Mouse (Mus musculus) myocyte (in vitro differentiated cells): ENCODE results near the gene Ipo5. TPM values are rescaled to one million over a fixed set of nuclear protein-coding genes. Genes with fewer than 3 reads are reported as not detected.

ENCODE experiments used
- H3K27me3 ChIP-seq: one replicate; pipeline ENCODE4 v1.6.1; 2011; ENCODE audit not compliant: control insufficient read depth, insufficient read depth, insufficient read length
- H3K36me3 ChIP-seq: one replicate; pipeline ENCODE4 v1.6.1; 2011; ENCODE audit not compliant: control insufficient read depth, insufficient read depth
- H3K4me2 ChIP-seq: one replicate; pipeline ENCODE4 v1.6.1; 2011; ENCODE audit warnings: low read depth, control low read depth
- H3K4me3 ChIP-seq: one replicate; pipeline ENCODE4 v1.5.1; 2011; ENCODE audit warnings: mild to moderate bottlenecking, control low read depth, moderate library complexity
- H3K79me2 ChIP-seq: one replicate; pipeline ENCODE4 v1.6.1; 2011; ENCODE audit not compliant: control insufficient read depth, insufficient read depth
- H3ac ChIP-seq: one replicate; pipeline ENCODE4 v1.6.1; 2011; ENCODE audit not compliant: control insufficient read depth, insufficient read length
- CEBPB ChIP-seq: IDR thresholded peaks from 2 replicates; pipeline ENCODE4 v1.6.1; 2011; ENCODE audit warnings: mild to moderate bottlenecking, moderate library complexity; ENCODE audit not compliant: poor library complexity, insufficient read depth, severe bottlenecking
- E2F4 ChIP-seq: IDR thresholded peaks from one replicate; pipeline ENCODE4 v1.6.1; 2011; ENCODE audit warnings: mild to moderate bottlenecking, control low read depth, moderate library complexity; ENCODE audit not compliant: insufficient read depth
- MAX ChIP-seq: IDR thresholded peaks from one replicate; pipeline ENCODE4 v1.6.1; 2011; ENCODE audit warnings: low read depth, mild to moderate bottlenecking, control low read depth
- MYOD1 ChIP-seq, 3 experiments: IDR thresholded peaks; one replicate each; pipeline ENCODE4 v1.6.1; 2011; ENCODE audit warnings: control low read depth in 2 of 3, low read depth in 2 of 3, mild to moderate bottlenecking in 2 of 3, moderate library complexity in 1 of 3; ENCODE audit not compliant: insufficient read length in 2 of 3, control insufficient read depth in 1 of 3
- MYOG ChIP-seq, 3 experiments: IDR thresholded peaks; one replicate each; pipeline ENCODE4 v1.6.1; 2011; ENCODE audit warnings: control low read depth in 2 of 3, low read depth in 2 of 3, mild to moderate bottlenecking in 2 of 3; ENCODE audit not compliant: insufficient read length in 2 of 3, control insufficient read depth in 1 of 3, insufficient read depth in 1 of 3
- POLR2A ChIP-seq: IDR thresholded peaks from one replicate; pipeline ENCODE4 v1.6.1; 2011; ENCODE audit warnings: low read depth, mild to moderate bottlenecking, control low read depth, moderate library complexity; ENCODE audit not compliant: insufficient read length
- POLR2AphosphoS2 ChIP-seq: IDR thresholded peaks from one replicate; pipeline ENCODE4 v1.6.1; 2011; ENCODE audit warnings: low read depth, control low read depth; ENCODE audit not compliant: insufficient read length
- REST ChIP-seq: IDR thresholded peaks from one replicate; pipeline ENCODE4 v1.6.1; 2011; ENCODE audit warnings: mild to moderate bottlenecking, control low read depth, moderate library complexity; ENCODE audit not compliant: insufficient read depth, insufficient read length
- SRF ChIP-seq: IDR thresholded peaks from one replicate; pipeline ENCODE4 v1.6.1; 2011; ENCODE audit warnings: low read depth; ENCODE audit not compliant: control insufficient read depth, insufficient read length
- TCF12 ChIP-seq: IDR thresholded peaks from one replicate; pipeline ENCODE4 v1.6.1; 2011; ENCODE audit warnings: mild to moderate bottlenecking, control low read depth; ENCODE audit not compliant: poor library complexity, insufficient read depth, severe bottlenecking
- TCF3 ChIP-seq: IDR thresholded peaks from one replicate; pipeline ENCODE4 v1.6.1; 2011; ENCODE audit warnings: low read depth, control low read depth; ENCODE audit not compliant: insufficient read length
- USF1 ChIP-seq: IDR thresholded peaks from one replicate; pipeline ENCODE4 v1.6.1; 2011; ENCODE audit warnings: low read depth, mild to moderate bottlenecking, control low read depth, moderate library complexity
- polyA plus RNA-seq: library from polyadenylated mRNA; unstranded; fragments of >200 nt; fragmentation: generic; extraction: Trizol; gene quantifications from one replicate; pipeline ENCODE4 v1.2.1, GENCODE M21; 2012; ENCODE audit warnings: missing spikeins

Ipo5 gene
- polyA plus RNA-seq, 1 experiment, result 75.7 TPM

DNA sequence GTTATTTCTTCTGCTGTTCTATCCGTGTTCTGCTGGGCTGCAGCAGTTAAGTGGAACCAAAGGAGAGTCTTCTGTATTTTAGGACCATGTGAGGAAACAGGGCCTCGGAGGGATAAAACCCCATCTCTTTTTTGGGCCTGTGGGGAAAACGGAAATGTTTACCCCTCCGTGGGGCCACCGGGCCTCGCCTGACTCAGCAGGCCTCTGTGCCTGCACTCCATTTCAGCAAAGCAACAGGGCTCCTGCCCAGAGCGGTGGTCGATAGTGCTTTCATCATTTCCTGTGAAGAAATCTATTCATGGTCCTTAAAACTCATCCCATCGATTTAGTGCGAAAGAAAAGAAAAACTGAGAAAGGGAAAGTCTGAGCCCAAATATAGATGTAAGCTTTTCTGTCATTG is 33.9 kb upstream of the Ipo5 start:
- Histone ChIP-seq H3K36me3 (no peaks in the 10 kb centered on the region), H3K27me3 (no peaks in the 10 kb centered on the region), H3K4me2 (no peak overlapping the region), H3ac (no peak overlapping the region), H3K79me2 (no peaks in the 10 kb centered on the region), H3K4me3 (no peak overlapping the region)
- no peak for TF ChIP-seq CEBPB
- no peak for TF ChIP-seq TCF12
- TF ChIP-seq SRF, result no peak
- TF ChIP-seq TCF3, result no peak
- no peak for TF ChIP-seq POLR2AphosphoS2
- no peak for TF ChIP-seq MAX
- TF ChIP-seq MYOD1 (IDR thresholded peaks at IDR 0.05; ENCODE audit: control insufficient read depth in 1 of 3, insufficient read length in 2 of 3, low read depth in 2 of 3), result no peak
- TF ChIP-seq E2F4, result no peak
- TF ChIP-seq POLR2A, result no peak
- no peak for TF ChIP-seq USF1
- TF ChIP-seq REST, result no peak
- no peak for TF ChIP-seq MYOG (IDR thresholded peaks at IDR 0.05; ENCODE audit: control insufficient read depth in 1 of 3, insufficient read depth in 1 of 3, insufficient read length in 2 of 3, low read depth in 2 of 3)

DNA sequence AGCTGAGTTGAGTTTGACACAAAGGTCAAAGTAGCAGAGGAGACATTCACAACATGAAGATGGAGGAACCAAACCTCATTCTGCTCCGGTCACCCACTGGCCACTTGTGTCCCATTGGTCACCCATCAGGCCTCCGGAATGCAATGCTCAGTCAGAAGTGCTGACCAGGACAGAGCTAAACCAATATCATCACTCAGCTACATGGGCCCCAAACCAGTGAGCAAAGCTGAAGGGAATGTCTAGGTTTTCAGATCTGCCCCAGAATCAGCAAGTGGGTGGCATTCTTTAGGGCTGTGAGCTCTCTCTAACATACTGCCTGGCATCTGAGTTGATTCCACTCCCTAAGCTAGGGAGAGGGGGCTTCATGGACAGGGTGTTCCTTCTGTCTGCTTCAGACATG is 32.0 kb upstream of the Ipo5 start:
- H3K4me2 ChIP-seq, result no peak overlapping the region
- H3K36me3 ChIP-seq, result no peaks in the 10 kb centered on the region
- no peak for TF ChIP-seq MYOD1 (IDR thresholded peaks at IDR 0.05; ENCODE audit: control insufficient read depth in 1 of 3, insufficient read length in 2 of 3, low read depth in 2 of 3)
- no peak for TF ChIP-seq TCF12
- TF ChIP-seq E2F4, result no peak
- TF ChIP-seq MAX, result no peak
- no peak for TF ChIP-seq TCF3
- no peak for TF ChIP-seq MYOG (IDR thresholded peaks at IDR 0.05; ENCODE audit: control insufficient read depth in 1 of 3, insufficient read depth in 1 of 3, insufficient read length in 2 of 3, low read depth in 2 of 3)
- TF ChIP-seq CEBPB, result no peak
- no peak for TF ChIP-seq POLR2AphosphoS2
- TF ChIP-seq POLR2A, result no peak
- TF ChIP-seq SRF, result no peak
- no peak for TF ChIP-seq USF1
- no peak for TF ChIP-seq REST
- no peaks in the 10 kb centered on the region for H3K79me2 ChIP-seq
- H3K27me3 ChIP-seq, result no peaks in the 10 kb centered on the region
- H3ac ChIP-seq, result no peak overlapping the region
- H3K4me3 ChIP-seq, result no peak overlapping the region

DNA sequence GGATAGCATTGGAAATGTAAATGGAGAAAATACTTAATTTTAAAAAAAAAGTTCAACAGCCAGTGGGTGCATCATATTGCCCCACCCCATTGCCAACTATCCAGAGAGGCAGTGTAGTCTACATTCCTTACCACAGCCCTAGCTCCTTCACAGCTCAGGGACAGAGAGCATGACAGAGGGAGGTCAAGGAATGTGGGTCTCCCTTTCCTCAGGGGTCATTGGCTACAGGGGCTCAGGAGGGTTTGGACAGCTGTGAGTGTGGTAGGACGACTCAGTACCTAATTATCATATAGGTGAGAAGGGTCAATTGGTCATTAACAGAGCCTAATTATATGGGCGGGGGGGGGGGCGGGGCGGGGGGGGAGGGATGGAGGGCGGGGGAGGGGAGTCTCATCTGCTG is 30.4 kb upstream of the Ipo5 start:
- no peaks in the 10 kb centered on the region for H3K79me2 ChIP-seq
- no peaks in the 10 kb centered on the region for H3K36me3 ChIP-seq
- H3K27me3 ChIP-seq, result no peaks in the 10 kb centered on the region
- no peak for TF ChIP-seq TCF12
- no peak for TF ChIP-seq POLR2AphosphoS2
- TF ChIP-seq SRF, result no peak
- no peak for TF ChIP-seq TCF3
- no peak for TF ChIP-seq MAX
- no peak for TF ChIP-seq CEBPB
- no peak for TF ChIP-seq USF1
- TF ChIP-seq POLR2A, result no peak
- no peak for TF ChIP-seq E2F4
- no peak for TF ChIP-seq MYOD1 (IDR thresholded peaks at IDR 0.05; ENCODE audit: control insufficient read depth in 1 of 3, insufficient read length in 2 of 3, low read depth in 2 of 3)
- no peak for TF ChIP-seq REST
- TF ChIP-seq MYOG (IDR thresholded peaks at IDR 0.05; ENCODE audit: control insufficient read depth in 1 of 3, insufficient read depth in 1 of 3, insufficient read length in 2 of 3, low read depth in 2 of 3), result no peak
- no peak overlapping the region for H3K4me2 ChIP-seq
- no peak overlapping the region for H3ac ChIP-seq
- H3K4me3 ChIP-seq, result no peak overlapping the region

DNA sequence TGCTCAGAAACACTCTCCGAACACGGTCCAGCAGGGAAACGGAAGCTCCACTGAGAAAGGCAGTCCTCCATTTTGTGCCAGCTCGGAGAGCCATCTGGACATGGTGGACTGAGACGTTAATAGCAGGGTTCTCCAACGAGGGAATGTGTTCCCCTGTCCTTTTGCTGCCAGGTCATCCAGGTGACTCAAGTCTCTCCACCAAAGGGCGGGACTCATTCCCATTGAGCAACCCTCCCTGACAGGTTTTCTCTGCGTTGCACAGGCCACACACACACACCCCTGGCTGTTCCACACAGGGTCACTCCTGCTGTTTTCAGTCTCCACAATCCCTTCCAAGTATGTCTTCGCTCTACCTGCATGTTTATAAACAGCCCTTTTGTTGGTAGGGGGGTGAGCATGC is 30.0 kb upstream of the Ipo5 start:
- Histone ChIP-seq H3ac (no peak overlapping the region), H3K27me3 (no peaks in the 10 kb centered on the region), H3K79me2 (no peaks in the 10 kb centered on the region), H3K4me2 (no peak overlapping the region), H3K36me3 (no peaks in the 10 kb centered on the region), H3K4me3 (no peak overlapping the region)
- TF ChIP-seq MYOD1 (IDR thresholded peaks at IDR 0.05; ENCODE audit: control insufficient read depth in 1 of 3, insufficient read length in 2 of 3, low read depth in 2 of 3) (no peak), MAX (no peak), TCF3 (no peak), POLR2AphosphoS2 (no peak), TCF12 (no peak)

DNA sequence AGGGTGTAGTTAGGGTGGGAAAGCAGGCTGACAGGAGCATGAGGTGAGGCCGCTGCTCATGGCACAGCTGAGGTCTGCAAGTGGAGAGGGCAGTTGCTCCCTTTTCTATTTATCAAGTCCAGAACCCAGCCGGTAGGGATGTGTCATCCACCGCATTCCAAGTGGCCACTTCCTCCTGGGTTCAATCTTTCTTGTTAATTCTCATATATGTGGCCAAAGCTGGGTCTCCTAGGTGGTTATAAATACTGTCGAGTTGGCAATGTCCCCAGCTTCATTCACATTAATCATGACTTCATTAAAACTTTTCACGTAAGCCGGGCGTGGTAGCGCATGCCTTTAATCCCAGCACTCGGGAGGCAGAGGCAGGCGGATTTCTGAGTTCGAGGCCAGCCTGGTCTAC is 22.3 kb upstream of the Ipo5 start:
- Histone ChIP-seq H3K4me3 (no peak overlapping the region), H3K79me2 (no peaks in the 10 kb centered on the region), H3K4me2 (no peak overlapping the region), H3K36me3 (no peaks in the 10 kb centered on the region), H3K27me3 (no peaks in the 10 kb centered on the region), H3ac (no peak overlapping the region)
- TF ChIP-seq CEBPB, result no peak
- TF ChIP-seq MAX, result no peak
- TF ChIP-seq MYOG (IDR thresholded peaks at IDR 0.05; ENCODE audit: control insufficient read depth in 1 of 3, insufficient read depth in 1 of 3, insufficient read length in 2 of 3, low read depth in 2 of 3), result peak in 1 of 3 experiments; percentile 46
- no peak for TF ChIP-seq TCF3
- TF ChIP-seq TCF12, result no peak
- TF ChIP-seq REST, result no peak
- no peak for TF ChIP-seq POLR2AphosphoS2
- no peak for TF ChIP-seq POLR2A
- TF ChIP-seq MYOD1 (IDR thresholded peaks at IDR 0.05; ENCODE audit: control insufficient read depth in 1 of 3, insufficient read length in 2 of 3, low read depth in 2 of 3), result peak in 1 of 3 experiments; percentile 51
